Mouse (Mus musculus) limb, embryonic 15.5 days (tissue): ENCODE results near the gene Il10. TPM values are rescaled to one million over a fixed set of nuclear protein-coding genes. Genes with fewer than 3 reads are reported as not detected.

Experiments used
- ATAC-seq: fragments of 200-750 bp; cut with Nextera tagmentation; 2 replicates; pipeline ENCODE4 v1.8.0; 2017; ENCODE audit warnings: low read depth, moderate TSS enrichment; ENCODE audit not compliant: insufficient number of reproducible peaks, low FRiP score, low TSS enrichment
- H3K27ac ChIP-seq: fragments of 300-500 bp; sonication (generic); 2 replicates; pipeline ENCODE4 v1.5.1; 2015; ENCODE audit warnings: moderate library complexity, mild to moderate bottlenecking, inconsistent platforms
- H3K27me3 ChIP-seq: fragments of 300-500 bp; sonication (generic); 2 replicates; pipeline ENCODE4 v1.6.1; 2015; ENCODE audit warnings: inconsistent platforms
- H3K36me3 ChIP-seq: fragments of 300-500 bp; sonication (generic); 2 replicates; pipeline ENCODE4 v1.6.1; 2015; ENCODE audit warnings: inconsistent platforms
- H3K4me1 ChIP-seq: fragments of 300-500 bp; sonication (generic); 2 replicates; pipeline ENCODE4 v1.6.1; 2015; ENCODE audit warnings: inconsistent platforms
- H3K4me2 ChIP-seq: fragments of 300-500 bp; sonication (generic); 2 replicates; pipeline ENCODE4 v1.6.1; 2015; ENCODE audit warnings: mild to moderate bottlenecking, inconsistent platforms
- H3K4me3 ChIP-seq: fragments of 300-500 bp; sonication (generic); 2 replicates; pipeline ENCODE4 v1.5.1; 2015; ENCODE audit warnings: mild to moderate bottlenecking, inconsistent platforms
- H3K9ac ChIP-seq: fragments of 300-500 bp; sonication (generic); 2 replicates; pipeline ENCODE4 v1.6.1; 2015; ENCODE audit warnings: inconsistent platforms
- H3K9me3 ChIP-seq: fragments of 300-500 bp; sonication (generic); 2 replicates; pipeline ENCODE4 v1.6.1; 2016; ENCODE audit warnings: inconsistent platforms
- WGBS: fragments of 180-500 bp; shearing (Covaris S2); methylation state at CpG from one replicate; pipeline ENCODE4 v1.1.7; 2015; 5-methylcytosine and 5-hydroxymethylcytosine counted together
- polyA plus RNA-seq: library from polyadenylated mRNA; unstranded; fragments of >200 nt; fragmentation: Nextera tagmentation; extraction: Ambion mirVana; gene quantifications from 2 replicates; pipeline ENCODE4 v1.2.1, GENCODE M21; 2015

Gene Il10
- polyA plus RNA-seq, 1 experiment from 2014 or later, result not detected

DNA sequence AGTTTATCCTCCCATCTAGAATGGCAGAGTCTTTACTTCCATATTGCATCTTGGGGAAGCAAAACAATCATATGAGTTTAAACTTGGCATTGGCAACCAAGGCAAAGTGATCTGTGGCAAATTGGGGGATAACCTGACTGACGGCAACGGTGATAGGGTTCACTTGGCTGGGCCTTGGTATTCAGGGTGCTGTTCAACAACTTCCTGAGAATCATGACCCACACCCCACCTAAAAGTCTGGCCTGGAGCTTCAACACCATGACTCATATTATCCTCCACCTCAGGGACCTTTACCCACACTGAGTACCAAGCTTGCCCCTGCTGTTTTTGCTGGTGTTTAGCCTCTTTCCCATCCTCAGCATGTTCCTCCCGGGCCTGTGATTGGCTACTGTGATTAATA lies 19.3 kb upstream of the Il10 start:
- H3K9me3 ChIP-seq, result no peaks in the 10 kb centered on the region
- no peak overlapping the region for H3K4me2 ChIP-seq
- H3K9ac ChIP-seq, result no peak overlapping the region
- no peak overlapping the region for H3K4me3 ChIP-seq
- no peaks in the 10 kb centered on the region for H3K4me1 ChIP-seq
- 87% methylated on average over 3 of the region's 3 CpGs for WGBS
- no peak for ATAC-seq
- no peak overlapping the region for H3K27ac ChIP-seq
- no peaks in the 10 kb centered on the region for H3K36me3 ChIP-seq
- H3K27me3 ChIP-seq, result no peaks in the 10 kb centered on the region

DNA sequence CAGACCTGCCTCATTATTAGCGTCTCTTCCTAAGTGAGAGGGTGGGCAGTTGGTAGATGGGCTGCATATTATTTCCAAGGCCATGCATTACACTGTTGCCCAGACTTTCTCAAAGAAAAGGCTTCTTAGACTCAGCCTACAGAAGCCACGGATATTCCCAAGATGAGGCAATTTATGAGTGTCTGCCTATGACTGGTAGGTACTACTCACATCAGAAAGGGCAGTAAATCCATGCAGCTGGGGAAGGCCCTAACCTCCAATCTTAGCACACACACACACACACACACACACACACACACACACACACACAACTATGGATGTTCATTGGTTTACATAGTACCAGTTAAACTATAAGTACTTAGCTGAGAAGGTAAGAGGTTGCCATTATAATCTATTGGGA lies 17.1 kb upstream of the Il10 start:
- 87% methylated on average over 2 of the region's 2 CpGs for WGBS
- Histone ChIP-seq H3K4me1 (no peaks in the 10 kb centered on the region), H3K27ac (no peak overlapping the region), H3K27me3 (no peaks in the 10 kb centered on the region), H3K36me3 (no peaks in the 10 kb centered on the region), H3K4me2 (no peak overlapping the region), H3K9ac (no peak overlapping the region), H3K9me3 (no peaks in the 10 kb centered on the region), H3K4me3 (no peak overlapping the region)
- ATAC-seq, result no peak

DNA sequence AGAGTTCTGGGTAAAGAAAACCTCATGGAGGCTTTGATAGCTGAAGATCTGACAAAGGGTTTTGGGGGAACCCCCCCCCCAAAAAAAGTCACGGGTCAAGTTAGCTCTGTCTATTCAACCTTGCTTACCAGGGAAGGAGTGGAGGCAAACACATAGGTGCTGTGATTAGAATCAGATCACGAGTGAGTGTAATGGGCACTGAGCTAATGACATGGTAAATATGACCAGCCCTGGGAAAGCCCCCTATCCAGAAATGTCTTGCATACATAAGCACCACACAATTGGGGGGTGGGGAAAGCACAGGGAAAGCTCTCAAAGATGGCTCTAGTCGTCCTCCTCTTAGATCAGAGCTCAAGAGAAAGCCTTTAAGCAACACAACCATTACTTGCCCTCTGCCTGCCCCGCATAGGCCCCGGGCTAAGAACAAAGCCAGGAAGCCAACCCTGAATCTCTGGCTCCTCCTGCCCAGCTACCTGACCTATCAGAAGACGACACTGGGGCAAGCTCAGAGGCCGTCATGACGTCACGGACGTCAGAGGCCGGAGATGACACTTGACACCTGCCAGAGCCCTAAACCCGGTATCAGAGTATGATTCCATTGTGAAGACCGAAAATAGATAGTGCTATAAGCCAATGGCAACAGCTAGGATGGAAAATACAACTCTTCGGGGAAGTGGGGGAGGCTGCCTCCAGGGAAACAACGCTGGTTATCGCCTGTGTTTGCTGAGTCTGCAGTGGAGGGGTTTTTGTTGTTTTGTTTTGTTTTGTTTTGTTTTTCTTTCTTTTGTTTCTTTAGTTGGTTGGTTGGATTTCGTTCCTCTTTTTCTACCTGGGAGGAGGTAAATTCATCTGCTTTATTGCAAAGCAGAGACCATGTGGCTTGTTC lies 16.4 kb upstream of the Il10 start:
- no peaks in the 10 kb centered on the region for H3K4me1 ChIP-seq
- 57% methylated on average over 17 of the region's 17 CpGs for WGBS
- H3K27ac ChIP-seq, result no peak overlapping the region
- ATAC-seq, result no peak
- no peaks in the 10 kb centered on the region for H3K9me3 ChIP-seq
- no peak overlapping the region for H3K4me2 ChIP-seq
- no peaks in the 10 kb centered on the region for H3K27me3 ChIP-seq
- no peaks in the 10 kb centered on the region for H3K36me3 ChIP-seq
- no peak overlapping the region for H3K4me3 ChIP-seq
- no peak overlapping the region for H3K9ac ChIP-seq

DNA sequence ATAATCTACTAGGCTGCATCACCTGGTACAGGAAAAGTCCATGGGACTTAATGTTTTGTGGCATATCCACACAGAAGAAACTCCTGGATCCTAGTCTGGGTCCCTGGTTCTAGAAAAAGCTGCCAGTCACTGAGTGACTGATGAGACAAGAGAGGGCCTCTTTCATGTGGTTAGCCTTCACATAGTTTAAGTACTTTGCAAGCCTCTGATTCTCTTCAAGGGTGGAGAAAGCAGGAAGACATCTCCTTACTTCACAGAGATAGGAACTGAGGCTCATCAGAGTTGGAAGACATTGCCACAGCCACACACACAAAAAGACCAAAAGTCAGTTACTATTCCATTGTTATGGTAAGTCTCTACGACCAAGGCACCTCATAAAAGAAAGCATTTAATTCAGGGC lies 13.6 kb upstream of the Il10 start:
- H3K36me3 ChIP-seq, result no peaks in the 10 kb centered on the region
- 59% methylated on average over 1 of the region's 1 CpGs for WGBS
- no peak overlapping the region for H3K27ac ChIP-seq
- H3K4me1 ChIP-seq, result no peaks in the 10 kb centered on the region
- H3K4me2 ChIP-seq, result no peak overlapping the region
- H3K27me3 ChIP-seq, result no peaks in the 10 kb centered on the region
- no peaks in the 10 kb centered on the region for H3K9me3 ChIP-seq
- H3K4me3 ChIP-seq, result no peak overlapping the region
- H3K9ac ChIP-seq, result no peak overlapping the region
- no peak for ATAC-seq

DNA sequence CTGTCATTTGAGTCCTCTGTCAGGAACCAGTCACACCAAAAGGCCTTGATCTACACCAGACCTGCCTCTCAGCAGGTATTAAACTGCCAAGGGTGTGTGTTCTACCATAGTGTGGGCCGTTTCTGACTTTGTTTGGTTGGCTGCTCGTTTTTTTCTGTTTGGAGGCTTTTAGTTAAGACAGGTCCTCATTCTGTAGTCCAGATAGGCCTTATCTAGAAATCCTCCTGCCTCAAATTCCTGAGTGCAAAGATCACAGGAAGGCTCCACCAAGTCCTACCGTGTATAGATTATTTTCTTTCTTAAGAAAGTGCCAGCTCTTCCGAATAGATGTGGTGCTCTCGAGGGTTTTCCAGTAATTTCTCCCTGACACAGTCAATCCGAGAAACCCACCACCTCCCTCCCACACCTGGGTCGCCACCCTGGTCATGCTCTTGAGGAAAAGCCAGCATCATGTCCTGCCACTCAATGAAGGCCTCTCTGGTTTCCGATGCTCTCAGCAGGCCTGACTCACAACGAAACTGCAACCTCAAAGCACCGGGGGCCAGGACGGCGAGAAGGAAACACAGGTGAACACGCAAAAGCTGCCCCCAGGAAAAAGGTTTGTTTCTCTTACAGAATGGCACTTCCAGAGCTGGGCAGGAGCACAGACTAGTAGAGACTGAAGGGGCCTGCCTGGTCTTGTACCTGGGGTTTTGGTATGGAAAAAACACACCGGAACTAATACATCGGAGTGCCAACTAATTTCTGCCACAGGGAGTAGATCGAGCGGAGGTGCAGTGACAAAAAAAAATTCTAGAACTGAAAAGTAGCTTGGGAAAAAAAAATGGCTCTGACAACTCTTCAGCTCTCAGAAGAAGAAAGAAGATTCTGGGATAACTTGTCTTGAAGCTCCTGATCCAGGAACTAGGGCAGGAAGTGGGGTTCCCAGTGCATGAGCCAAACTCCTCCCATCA lies 9.2 kb upstream of the Il10 start:
- Histone ChIP-seq H3K4me1 (no peaks in the 10 kb centered on the region), H3K27me3 (no peaks in the 10 kb centered on the region), H3K9ac (no peak overlapping the region), H3K27ac (no peak overlapping the region), H3K9me3 (no peaks in the 10 kb centered on the region), H3K4me3 (no peak overlapping the region), H3K36me3 (no peaks in the 10 kb centered on the region), H3K4me2 (no peak overlapping the region)
- ATAC-seq, result no peak
- WGBS, result 66% methylated on average over 17 of the region's 17 CpGs

DNA sequence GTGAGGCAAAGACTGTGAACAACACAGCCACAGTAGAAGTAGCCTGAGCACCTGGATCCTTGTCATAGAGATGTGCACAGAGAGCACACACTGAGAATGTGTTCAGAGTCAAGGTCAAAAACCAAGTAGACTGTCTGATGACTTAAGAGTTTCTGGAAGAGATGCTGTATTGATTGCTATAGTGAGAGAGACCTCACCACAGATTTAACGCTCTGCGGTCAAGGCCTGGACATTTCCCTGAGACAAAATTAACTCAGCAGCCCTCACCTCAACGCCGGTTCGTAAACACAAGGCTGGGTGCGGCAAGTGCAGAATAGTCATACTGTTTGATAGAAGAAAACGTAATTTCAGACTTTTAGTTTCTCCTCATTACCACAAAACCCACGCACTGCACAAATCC lies 7.2 kb upstream of the Il10 start:
- no peaks in the 10 kb centered on the region for H3K27me3 ChIP-seq
- H3K27ac ChIP-seq, result no peak overlapping the region
- H3K9ac ChIP-seq, result no peak overlapping the region
- 72% methylated on average over 8 of the region's 8 CpGs for WGBS
- no peaks in the 10 kb centered on the region for H3K4me1 ChIP-seq
- no peak overlapping the region for H3K4me2 ChIP-seq
- no peaks in the 10 kb centered on the region for H3K9me3 ChIP-seq
- H3K36me3 ChIP-seq, result no peaks in the 10 kb centered on the region
- no peak for ATAC-seq
- no peak overlapping the region for H3K4me3 ChIP-seq

DNA sequence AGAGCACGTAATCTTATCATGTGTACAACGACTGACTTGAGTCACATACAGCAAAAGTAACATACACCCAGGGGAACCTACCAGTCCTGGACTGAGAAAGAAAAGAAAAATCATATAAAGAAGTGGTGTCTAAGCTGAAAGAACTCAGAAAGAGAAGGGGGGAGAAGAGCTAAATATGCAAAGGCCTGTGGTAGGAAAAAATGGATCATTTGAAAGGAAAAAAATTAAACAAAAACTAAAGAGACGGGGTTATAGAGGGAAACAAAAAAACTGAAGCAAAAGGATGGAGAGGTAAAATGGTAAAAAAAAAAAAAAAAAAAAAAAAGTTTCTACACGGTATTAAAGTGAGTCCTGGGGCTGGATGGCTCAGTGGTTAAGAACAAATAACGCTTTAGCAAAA lies 5.7 kb upstream of the Il10 start:
- H3K27me3 ChIP-seq, result no peaks in the 10 kb centered on the region
- ATAC-seq, result no peak
- WGBS, result 91% methylated on average over 5 of the region's 5 CpGs

DNA sequence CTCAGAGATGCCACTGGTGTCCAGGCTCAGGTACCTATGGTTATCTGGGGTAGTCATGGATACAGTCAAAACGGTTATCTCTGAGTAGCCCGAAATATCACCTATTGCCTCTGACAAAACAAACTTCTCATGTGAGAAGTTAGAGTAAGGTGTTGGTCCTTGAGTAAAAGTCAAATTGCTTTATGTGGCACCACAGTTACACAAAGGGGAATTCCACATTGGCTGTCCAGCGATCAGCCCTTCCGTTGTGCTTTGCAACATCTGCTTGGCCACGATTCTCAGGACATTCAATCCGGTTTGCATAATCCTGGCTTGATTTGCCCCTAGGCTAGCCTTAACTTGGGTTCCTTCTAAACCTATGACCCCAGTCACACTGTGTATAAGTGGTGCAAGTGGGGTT lies 4.4 kb upstream of the Il10 start:
- Histone ChIP-seq H3K9ac (no peak overlapping the region), H3K4me3 (no peak overlapping the region), H3K27me3 (no peaks in the 10 kb centered on the region), H3K36me3 (no peaks in the 10 kb centered on the region), H3K27ac (no peak overlapping the region), H3K4me2 (no peak overlapping the region), H3K4me1 (no peaks in the 10 kb centered on the region), H3K9me3 (no peaks in the 10 kb centered on the region)
- no peak for ATAC-seq
- WGBS, result 85% methylated on average over 6 of the region's 6 CpGs

More for the DNA sequence above, 5.7 kb upstream of the Il10 start:
- H3K4me1 ChIP-seq, result no peaks in the 10 kb centered on the region
- H3K27ac ChIP-seq, result no peak overlapping the region
- H3K9me3 ChIP-seq, result no peaks in the 10 kb centered on the region
- no peaks in the 10 kb centered on the region for H3K36me3 ChIP-seq
- no peak overlapping the region for H3K4me3 ChIP-seq
- no peak overlapping the region for H3K9ac ChIP-seq
- no peak overlapping the region for H3K4me2 ChIP-seq

DNA sequence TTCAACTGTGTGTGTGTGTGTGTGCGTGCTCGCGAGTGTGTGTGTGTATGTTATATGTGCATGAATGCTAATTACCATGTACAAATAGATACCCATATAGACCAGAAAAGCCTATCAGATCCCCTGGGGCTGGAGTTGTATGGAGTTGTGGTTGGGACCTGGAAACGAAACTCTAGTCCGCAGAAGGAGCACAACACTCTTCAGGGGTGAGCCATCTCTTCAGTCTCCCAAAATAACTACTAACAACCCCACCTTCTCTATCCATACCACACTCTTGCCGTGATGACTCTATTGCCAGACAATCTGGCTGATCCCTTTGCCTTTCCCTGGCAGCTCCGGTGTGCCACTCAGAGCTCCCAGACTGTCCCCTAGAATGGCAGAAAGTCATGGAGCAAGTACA lies 3.8 kb upstream of the Il10 start:
- Histone ChIP-seq H3K9ac (no peak overlapping the region), H3K9me3 (no peaks in the 10 kb centered on the region), H3K27me3 (no peaks in the 10 kb centered on the region), H3K4me3 (no peak overlapping the region), H3K4me2 (no peak overlapping the region), H3K36me3 (no peaks in the 10 kb centered on the region), H3K4me1 (no peaks in the 10 kb centered on the region), H3K27ac (no peak overlapping the region)
- ATAC-seq, result no peak
- WGBS, result 90% methylated on average over 7 of the region's 7 CpGs

DNA sequence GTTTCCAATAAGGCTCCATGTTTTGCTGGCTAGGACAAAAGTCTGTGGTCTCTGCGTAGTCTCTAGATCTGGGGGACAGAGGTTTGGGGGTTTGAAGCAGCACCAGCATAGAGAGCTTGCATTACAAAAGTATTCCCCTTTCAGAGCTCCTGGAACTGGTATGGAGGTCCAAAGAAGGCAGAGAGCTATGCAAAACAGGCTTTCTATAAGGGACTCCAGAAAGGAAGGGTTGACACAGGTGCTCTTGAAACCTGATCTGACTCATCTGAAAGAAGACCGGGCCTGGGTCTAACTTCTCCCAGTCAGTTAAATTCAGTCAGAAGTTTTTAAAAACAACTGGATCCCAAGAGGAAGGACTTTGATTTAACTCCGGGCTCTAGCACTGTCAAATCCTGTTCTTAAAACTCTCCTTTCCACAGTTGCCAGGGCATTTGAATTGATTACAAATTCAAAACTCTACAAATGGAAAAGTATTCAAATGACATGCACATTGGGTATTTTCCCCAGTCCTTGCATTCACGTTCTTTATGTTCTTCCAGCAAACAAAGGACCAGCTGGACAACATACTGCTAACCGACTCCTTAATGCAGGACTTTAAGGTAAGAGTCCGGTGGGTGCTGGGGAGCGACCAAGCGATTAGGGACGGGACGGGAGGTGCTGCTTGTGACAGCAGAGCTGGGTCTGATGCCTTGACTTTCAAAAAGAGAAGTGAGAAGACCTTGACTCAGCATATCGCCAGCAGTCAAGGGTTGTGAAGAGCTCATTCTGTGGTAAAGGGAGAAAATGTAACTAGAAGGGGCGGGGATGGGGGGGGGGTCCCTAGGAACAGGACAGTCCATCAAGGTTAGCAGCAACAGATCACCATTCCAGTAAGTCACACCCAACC lies 1.0 kb downstream of the Il10 start:
- no peaks in the 10 kb centered on the region for H3K4me1 ChIP-seq
- H3K9ac ChIP-seq, result no peak overlapping the region
- no peaks in the 10 kb centered on the region for H3K9me3 ChIP-seq
- H3K4me2 ChIP-seq, result no peak overlapping the region
- H3K4me3 ChIP-seq, result no peak overlapping the region
- ATAC-seq, result no peak
- H3K27me3 ChIP-seq, result no peaks in the 10 kb centered on the region
- no peak overlapping the region for H3K27ac ChIP-seq
- H3K36me3 ChIP-seq, result no peaks in the 10 kb centered on the region
- 56% methylated on average over 12 of the region's 12 CpGs for WGBS

DNA sequence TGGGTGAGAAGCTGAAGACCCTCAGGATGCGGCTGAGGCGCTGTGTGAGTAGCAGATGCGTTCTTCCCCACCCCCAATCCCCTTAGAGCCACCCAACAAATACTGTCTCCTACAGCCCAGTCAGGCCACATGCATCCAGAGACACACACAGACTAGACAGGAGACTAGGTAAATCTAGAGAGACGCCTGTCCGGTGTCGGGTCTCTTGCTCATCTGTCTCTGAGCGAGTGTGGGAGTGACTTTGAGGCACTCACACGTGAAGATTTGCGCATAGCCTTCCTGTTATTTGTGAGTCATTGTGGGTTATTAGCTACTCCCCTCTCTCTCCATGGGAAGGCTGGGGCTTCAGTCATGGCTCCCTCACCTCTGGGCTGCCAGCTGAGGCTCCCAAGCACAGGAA lies 1.8 kb downstream of the Il10 start:
- Histone ChIP-seq H3K27ac (no peak overlapping the region), H3K4me2 (no peak overlapping the region), H3K27me3 (no peaks in the 10 kb centered on the region), H3K36me3 (no peaks in the 10 kb centered on the region), H3K4me3 (no peak overlapping the region), H3K9ac (no peak overlapping the region), H3K9me3 (no peaks in the 10 kb centered on the region), H3K4me1 (no peaks in the 10 kb centered on the region)
- no peak for ATAC-seq
- 73% methylated on average over 9 of the region's 9 CpGs for WGBS
